In genomic region chr4:106161592-106161991, GRCm38 (mm10) we compare ENCODE assay signal across 9 mouse cellular contexts.
DNase-seq lines count a peak whose midpoint lies in the region; ATAC-seq and TF ChIP-seq lines count a peak whose summit lies in the region.
"Had no signal": no experiment of that assay in that cellular context is flagged by ENCODE, and none has a peak within 500 bp of the region (broad histone marks: within the 10 kb centered on the region; RNA-seq: fewer than 3 reads in every experiment).

No protein-coding gene starts in this region.

- no peaks in the 10 kb centered on the region for H3K36me3 ChIP-seq in kidney, embryonic 15.5 days
- no peaks in the 10 kb centered on the region for H3K36me3 ChIP-seq in kidney, embryonic 14.5 days (ENCODE audit: control insufficient read depth, insufficient read depth, low read length)
- no peaks in the 10 kb centered on the region for H3K36me3 ChIP-seq in E14TG2a.4 (ENCODE audit: insufficient read depth, low read length)

- ATAC-seq in kidney, embryonic 15.5 days (replicated peaks; ENCODE audit: low FRiP score) = 0 out of 2 replicates have a peak, but pooled peaks have one; percentile 12
- ATAC-seq in kidney, embryonic 14.5 days (ENCODE audit: low FRiP score, low TSS enrichment) = no peak

- no peak overlapping the region for H3K4me3 ChIP-seq in kidney, embryonic 15.5 days (replicated peaks)
- H3K4me3 ChIP-seq in kidney, embryonic 14.5 days (ENCODE audit: low read length) = no peak overlapping the region
- no peak overlapping the region for H3K4me3 ChIP-seq in E14TG2a.4 (replicated peaks; ENCODE audit: low read length)

- peak; percentile 75 for TF ChIP-seq CTCF in E14TG2a.4 (conservative IDR thresholded peaks at IDR 0.05; ENCODE audit: low read length)

- H3K27ac ChIP-seq in kidney, embryonic 15.5 days = no peak overlapping the region
- H3K27ac ChIP-seq in kidney, embryonic 14.5 days (ENCODE audit: low read depth, low read length) = no peak overlapping the region; the same call in 1 of the 2 replicates

- no peaks in the 10 kb centered on the region for H3K27me3 ChIP-seq in kidney, embryonic 15.5 days
- no peaks in the 10 kb centered on the region for H3K27me3 ChIP-seq in kidney, embryonic 14.5 days (ENCODE audit: control insufficient read depth, insufficient read depth, low read length)
- H3K27me3 ChIP-seq in E14TG2a.4 (ENCODE audit: insufficient read depth, low read length) = no peaks in the 10 kb centered on the region; the same call in 1 of the 2 replicates

- DNase-seq in 3T3-L1 (ENCODE audit: low read depth, low spot score) = peak; percentile 19
- DNase-seq in embryo, embryonic 9.5 days (ENCODE audit: extremely low spot score) = peak; percentile 9
- no peak for DNase-seq in spleen, adult 18-20 months
- DNase-seq in left cerebral cortex, adult 9 months (ENCODE audit: low spot score in 2 of 2) = no peak
- DNase-seq in right cerebral cortex, postnatal 14 days = no peak
- DNase-seq: gastrocnemius, postnatal 25 days had no signal

- no peaks in the 10 kb centered on the region for H3K9me3 ChIP-seq in kidney, embryonic 15.5 days (replicated peaks)
- no peaks in the 10 kb centered on the region for H3K9me3 ChIP-seq in kidney, embryonic 14.5 days (ENCODE audit: control insufficient read depth, low read length)
- H3K9me3 ChIP-seq in E14TG2a.4 (ENCODE audit: low read length) = peaks cover 10% of the 10 kb centered on the region

- H3K4me2 ChIP-seq in kidney, embryonic 15.5 days = no peak overlapping the region
- no peak overlapping the region for H3K4me2 ChIP-seq in kidney, embryonic 14.5 days (replicated peaks; ENCODE audit: low read depth, low read length)

- H3K4me1 ChIP-seq in kidney, embryonic 15.5 days = 0 out of 2 replicates have a peak, but pooled peaks cover 10% of the 10 kb centered on the region
- H3K4me1 ChIP-seq in kidney, embryonic 14.5 days (ENCODE audit: control insufficient read depth, insufficient read depth, low read length) = no peaks in the 10 kb centered on the region
- no peaks in the 10 kb centered on the region for H3K4me1 ChIP-seq in E14TG2a.4 (replicated peaks; ENCODE audit: low read depth, low read length)

- H3K9ac ChIP-seq in kidney, embryonic 15.5 days = no peak overlapping the region
- H3K9ac ChIP-seq in kidney, embryonic 14.5 days (ENCODE audit: low read depth, low read length) = no peak overlapping the region

- WGBS in kidney, embryonic 15.5 days = 52% methylated on average over 2 of the region's 2 CpGs
- 57% methylated on average over 2 of the region's 2 CpGs for WGBS in kidney, embryonic 14.5 days

Comparison
In these comparisons a context has a peak if more than half of its experiments do, and no peak if none do; other contexts are left out.
1. DNase-seq: peak in 3T3-L1 (single experiment) and embryo, embryonic 9.5 days (single experiment); none in spleen, adult 18-20 months (0 of 2), left cerebral cortex, adult 9 months (0 of 2) and right cerebral cortex, postnatal 14 days (single experiment).